Mouse (Mus musculus) liver, adult (tissue): Measurements from ENCODE around the gene Vstm2l.

Source experiments
- GATA4 ChIP-seq: IDR thresholded peaks from 2 replicates; pipeline ENCODE4 v1.6.1; 2014; ENCODE audit warnings: mild to moderate bottlenecking, low read length; ENCODE audit not compliant: insufficient replicate concordance

The Vstm2l gene

GRCm38 (mm10) chr2:157921551-157921950 is 7.1 kb downstream of the Vstm2l start:
- TF ChIP-seq GATA4: no peak

GRCm38 (mm10) chr2:157923406-157923805 is 9.0 kb downstream of the Vstm2l start:
- no peak for TF ChIP-seq GATA4

GRCm38 (mm10) chr2:157924504-157924903 is 10.1 kb downstream of the Vstm2l start:
- no peak for TF ChIP-seq GATA4

- TF ChIP-seq GATA4: no peak
These were observed 12.0 kb downstream of the Vstm2l start for GRCm38 (mm10) chr2:157926502-157926901.

GRCm38 (mm10) chr2:157926927-157927326 is 12.5 kb downstream of the Vstm2l start:
- no peak for TF ChIP-seq GATA4

- no peak for TF ChIP-seq GATA4
These were observed 12.9 kb downstream of the Vstm2l start for GRCm38 (mm10) chr2:157927397-157927796.

- TF ChIP-seq GATA4: no peak
These were observed 13.4 kb downstream of the Vstm2l start for GRCm38 (mm10) chr2:157927815-157928214.

- TF ChIP-seq GATA4: no peak
These were observed 18.2 kb downstream of the Vstm2l start for GRCm38 (mm10) chr2:157932655-157933054.

GRCm38 (mm10) chr2:157935444-157936171 is 21.2 kb downstream of the Vstm2l start:
- no peak for TF ChIP-seq GATA4

- no peak for TF ChIP-seq GATA4
These were observed 22.2 kb downstream of the Vstm2l start for GRCm38 (mm10) chr2:157936676-157937075.

- TF ChIP-seq GATA4: no peak
These were observed 26.2 kb downstream of the Vstm2l start for GRCm38 (mm10) chr2:157940586-157941185.

- no peak for TF ChIP-seq GATA4
These were observed 29.2 kb downstream of the Vstm2l start for GRCm38 (mm10) chr2:157943514-157944155.

GRCm38 (mm10) chr2:157944156-157944893 is 29.9 kb downstream of the Vstm2l start:
- no peak for TF ChIP-seq GATA4

GRCm38 (mm10) chr2:157953978-157954377 is 39.5 kb downstream of the Vstm2l start:
- TF ChIP-seq GATA4: no peak

GRCm38 (mm10) chr2:157957707-157958108 is 43.3 kb downstream of the Vstm2l start:
- no peak for TF ChIP-seq GATA4
